Mouse (Mus musculus) liver, embryonic 14.5 days (tissue): ENCODE measurements around the gene Ralgapa2.

ENCODE experiments used
- CTCF ChIP-seq: IDR thresholded peaks from 2 replicates; pipeline ENCODE4 v1.5.1; 2016; ENCODE audit warnings: antibody characterized with exemption, low read depth, control low read depth
- EP300 ChIP-seq: IDR thresholded peaks from 2 replicates; pipeline ENCODE4 v1.6.1; 2016; ENCODE audit warnings: antibody characterized with exemption, low read depth

DNA sequence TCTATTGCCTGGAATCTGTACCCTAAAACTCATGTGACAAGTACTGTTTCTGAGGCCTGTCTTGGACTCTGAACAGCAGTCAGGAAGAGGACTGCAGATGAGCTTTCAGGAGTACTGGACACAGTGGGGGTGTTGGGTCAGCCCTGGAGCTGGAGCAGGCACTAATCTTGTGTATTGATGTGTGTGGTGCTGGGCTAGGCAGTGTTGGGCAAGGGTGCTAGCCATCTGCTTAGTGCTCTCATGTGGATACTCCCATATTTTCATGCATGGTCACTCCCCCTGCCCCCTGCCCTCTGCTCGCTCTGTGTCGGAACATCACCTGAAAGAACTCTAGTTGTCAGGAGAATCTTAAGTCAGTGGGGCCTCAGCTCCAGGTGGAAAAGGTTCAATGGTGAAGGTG, 268.1 kb downstream of the Ralgapa2 start:
- no peak for TF ChIP-seq CTCF
- no peak for TF ChIP-seq EP300
